Mouse (Mus musculus): Measurements from ENCODE around the gene Gipc3. TPM values are rescaled to one million over a fixed set of nuclear protein-coding genes. Genes with fewer than 3 reads are reported as not detected.

Gene Gipc3
- polyA plus RNA-seq, 1 experiment from 2014 or later: 0.06 TPM

DNA sequence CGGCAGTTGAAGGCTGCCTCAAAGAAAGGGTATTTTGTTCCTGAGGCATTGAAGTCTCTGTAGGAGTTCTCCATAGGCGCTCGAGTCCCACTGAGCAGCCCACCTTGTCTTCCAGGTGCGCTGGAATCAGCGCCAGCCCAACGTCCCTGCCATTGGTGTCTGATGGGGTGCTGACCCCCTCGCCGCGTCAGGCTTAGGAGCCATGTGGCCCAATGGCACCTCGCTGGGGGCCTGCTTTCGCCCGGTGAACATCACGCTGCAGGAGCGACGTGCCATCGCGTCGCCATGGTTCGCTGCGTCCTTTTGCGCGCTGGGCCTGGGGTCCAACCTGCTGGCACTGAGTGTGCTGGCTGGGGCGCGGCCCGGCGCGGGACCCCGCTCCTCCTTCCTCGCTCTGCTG lies 10.8 kb downstream of the Gipc3 start:
- Histone ChIP-seq H3K4me1 (replicated peaks; ENCODE audit: control insufficient read depth, insufficient read depth) (peaks cover 16% of the 10 kb centered on the region), H3K9me3 (ENCODE audit: control insufficient read depth, low read length) (no peaks in the 10 kb centered on the region), H3K9ac (ENCODE audit: low read length) (peak overlapping the region; percentile 38; the same call in 1 of the 2 replicates), H3K36me3 (ENCODE audit: control insufficient read depth, insufficient read depth, low read length) (no peaks in the 10 kb centered on the region), H3K27ac (replicated peaks) (no peak overlapping the region), H3K4me3 (ENCODE audit: low read depth, low read length) (peak overlapping the region; percentile 10; the same call in 1 of the 2 replicates), H3K4me2 (replicated peaks; ENCODE audit: low read depth) (no peak overlapping the region), H3K27me3 (ENCODE audit: control insufficient read depth, insufficient read depth, low read length) (no peaks in the 10 kb centered on the region)
- ATAC-seq (ENCODE audit: low FRiP score, low TSS enrichment) (no peak), DNase-seq (ENCODE audit: low spot score) (no peak)
- no peak for TF ChIP-seq CTCF (IDR thresholded peaks at IDR 0.05; ENCODE audit: low read depth)
- TF ChIP-seq EP300 (optimal IDR thresholded peaks at IDR 0.05): no peak
- WGBS: 48% methylated on average over 29 of the region's 29 CpGs

DNA sequence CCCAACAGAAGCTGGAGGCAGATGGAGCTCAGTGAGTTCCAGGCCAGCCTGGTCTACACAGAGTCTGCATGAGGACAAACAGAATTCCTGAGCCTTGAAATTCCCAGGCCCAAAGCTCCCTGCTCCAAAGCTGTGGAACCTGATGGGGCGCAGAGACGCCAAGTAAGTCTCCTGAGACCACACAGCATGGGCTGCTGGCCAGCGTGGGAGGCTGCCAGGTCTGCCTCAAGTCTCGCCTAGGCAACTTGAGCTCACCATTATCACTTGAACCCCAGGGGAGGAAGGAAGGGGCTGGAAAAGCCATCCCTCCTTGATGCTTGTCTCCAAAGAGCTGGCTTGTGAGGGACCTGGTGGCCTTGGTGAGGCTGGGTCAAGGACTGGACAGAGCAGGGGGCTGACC lies 13.1 kb downstream of the Gipc3 start:
- ATAC-seq (ENCODE audit: low FRiP score, low TSS enrichment): no peak
- Histone ChIP-seq H3K4me2 (replicated peaks; ENCODE audit: low read depth) (peak overlapping the region; percentile 42), H3K4me3 (ENCODE audit: low read depth, low read length) (peak overlapping the region; percentile 6; the same call in 1 of the 2 replicates), H3K9ac (ENCODE audit: low read length) (peak overlapping the region; percentile 43; the same call in 1 of the 2 replicates), H3K27ac (replicated peaks) (peak overlapping the region; percentile 92), H3K27me3 (ENCODE audit: control insufficient read depth, insufficient read depth, low read length) (no peaks in the 10 kb centered on the region), H3K9me3 (ENCODE audit: control insufficient read depth, low read length) (no peaks in the 10 kb centered on the region), H3K4me1 (replicated peaks; ENCODE audit: control insufficient read depth, insufficient read depth) (peaks cover 11% of the 10 kb centered on the region), H3K36me3 (ENCODE audit: control insufficient read depth, insufficient read depth, low read length) (peaks cover 21% of the 10 kb centered on the region)
- DNase-seq (ENCODE audit: low spot score): no peak
- no peak for TF ChIP-seq EP300 (optimal IDR thresholded peaks at IDR 0.05)
- no peak for TF ChIP-seq CTCF (IDR thresholded peaks at IDR 0.05; ENCODE audit: low read depth)
- WGBS: 44% methylated on average over 4 of the region's 4 CpGs

DNA sequence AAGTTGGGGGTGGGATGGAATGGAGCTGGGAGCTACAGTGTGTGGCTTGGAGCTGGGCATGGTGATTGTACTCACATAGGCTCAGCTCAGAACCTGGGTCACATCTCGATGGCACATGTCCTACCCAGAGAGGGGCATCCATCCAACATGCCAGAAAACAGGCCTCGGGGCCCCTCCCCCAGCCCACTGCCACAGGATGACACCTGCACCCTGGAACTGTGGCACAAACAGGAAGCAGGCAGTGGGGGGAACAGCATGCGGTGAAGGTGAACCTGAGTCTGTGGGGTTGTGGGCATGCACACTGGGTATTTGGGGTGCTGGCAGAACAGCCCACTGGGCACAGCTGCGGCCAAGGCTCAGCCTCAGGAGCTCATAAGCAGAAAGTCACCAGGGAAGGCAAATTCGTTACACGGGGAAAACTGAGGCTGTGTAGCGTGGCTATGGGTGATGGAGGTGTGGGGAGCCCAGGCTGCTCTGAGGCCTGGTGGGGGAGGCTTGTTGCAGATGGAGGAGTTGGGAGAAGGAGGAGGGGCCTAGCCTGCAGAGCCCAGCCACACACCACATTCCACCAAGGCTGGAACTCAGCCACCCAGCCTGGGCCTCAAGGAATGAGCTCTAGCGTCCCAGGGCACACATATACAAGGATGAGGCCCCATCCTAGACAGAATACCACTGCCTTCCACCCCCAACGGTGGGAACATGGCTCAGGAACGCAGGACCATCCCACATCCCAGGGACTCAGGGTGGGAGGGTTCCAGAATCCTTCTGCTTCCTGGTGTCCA lies 13.7 kb downstream of the Gipc3 start:
- peak; percentile 75; the same call in 1 of the 2 replicates for ATAC-seq (ENCODE audit: low FRiP score, low TSS enrichment)
- 39% methylated on average over 10 of the region's 10 CpGs for WGBS
- no peaks in the 10 kb centered on the region for H3K9me3 ChIP-seq (ENCODE audit: control insufficient read depth, low read length)

DNA sequence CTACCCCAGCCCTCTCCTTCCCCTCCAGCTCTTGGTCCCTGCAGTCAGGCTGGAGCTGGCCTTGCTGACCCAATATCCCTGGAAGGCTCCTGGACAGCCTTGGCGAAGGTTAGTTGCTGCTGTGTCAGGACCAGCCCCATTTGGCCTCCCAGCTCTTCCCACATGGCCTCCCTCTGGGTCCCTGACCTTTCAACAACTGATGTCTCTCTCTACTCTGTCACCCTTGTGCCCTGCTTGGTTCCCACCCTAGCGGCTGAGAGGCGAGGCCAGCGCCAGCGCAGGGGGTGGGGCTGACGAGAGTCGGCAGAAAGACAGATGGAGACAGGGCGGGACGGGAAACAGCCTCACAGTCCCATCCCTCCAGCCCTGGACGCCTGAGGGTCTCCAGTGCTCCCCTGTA lies 14.7 kb downstream of the Gipc3 start, which contains the start of gene Tbxa2r:
Gene Tbxa2r, plus strand, starts transcription at position 346 of the 400 bp plus-strand sequence.
- peak within 1 kb of the TSS; percentile 43 for H3K9ac ChIP-seq (ENCODE audit: low read length)
- H3K36me3 ChIP-seq (ENCODE audit: control insufficient read depth, insufficient read depth, low read length): peaks cover 37% of the 10 kb centered on the region
- peak within 1 kb of the TSS; percentile 57 for H3K4me2 ChIP-seq (replicated peaks; ENCODE audit: low read depth)
- H3K27ac ChIP-seq (replicated peaks): peak within 1 kb of the TSS; percentile 92
- no peak for DNase-seq (ENCODE audit: low spot score)
- H3K27me3 ChIP-seq (ENCODE audit: control insufficient read depth, insufficient read depth, low read length): no peaks in the 10 kb centered on the region
- H3K4me1 ChIP-seq (replicated peaks; ENCODE audit: control insufficient read depth, insufficient read depth): peaks cover 11% of the 10 kb centered on the region
- no peaks in the 10 kb centered on the region for H3K9me3 ChIP-seq (ENCODE audit: control insufficient read depth, low read length)
- 8% methylated on average over 10 of the region's 10 CpGs for WGBS
- ATAC-seq (ENCODE audit: low FRiP score, low TSS enrichment): peak; percentile 30; the same call in 1 of the 2 replicates
- no peak for TF ChIP-seq EP300 (optimal IDR thresholded peaks at IDR 0.05)
- TF ChIP-seq CTCF (IDR thresholded peaks at IDR 0.05; ENCODE audit: low read depth): peak; percentile 44
- H3K4me3 ChIP-seq (ENCODE audit: low read depth, low read length): peak within 1 kb of the TSS; percentile 25

More for the DNA sequence above, 13.7 kb downstream of the Gipc3 start:
- peak overlapping the region; percentile 92 for H3K27ac ChIP-seq (replicated peaks)
- peak overlapping the region; percentile 43 for H3K9ac ChIP-seq (ENCODE audit: low read length)
- no peak for DNase-seq (ENCODE audit: low spot score)
- peak overlapping the region; percentile 25 for H3K4me3 ChIP-seq (ENCODE audit: low read depth, low read length)
- TF ChIP-seq EP300 (optimal IDR thresholded peaks at IDR 0.05) (no peak), CTCF (IDR thresholded peaks at IDR 0.05; ENCODE audit: low read depth) (no peak)
- peaks cover 11% of the 10 kb centered on the region for H3K4me1 ChIP-seq (replicated peaks; ENCODE audit: control insufficient read depth, insufficient read depth)
- no peaks in the 10 kb centered on the region for H3K27me3 ChIP-seq (ENCODE audit: control insufficient read depth, insufficient read depth, low read length)
- peaks cover 27% of the 10 kb centered on the region for H3K36me3 ChIP-seq (ENCODE audit: control insufficient read depth, insufficient read depth, low read length)
- peak overlapping the region; percentile 57 for H3K4me2 ChIP-seq (replicated peaks; ENCODE audit: low read depth)

DNA sequence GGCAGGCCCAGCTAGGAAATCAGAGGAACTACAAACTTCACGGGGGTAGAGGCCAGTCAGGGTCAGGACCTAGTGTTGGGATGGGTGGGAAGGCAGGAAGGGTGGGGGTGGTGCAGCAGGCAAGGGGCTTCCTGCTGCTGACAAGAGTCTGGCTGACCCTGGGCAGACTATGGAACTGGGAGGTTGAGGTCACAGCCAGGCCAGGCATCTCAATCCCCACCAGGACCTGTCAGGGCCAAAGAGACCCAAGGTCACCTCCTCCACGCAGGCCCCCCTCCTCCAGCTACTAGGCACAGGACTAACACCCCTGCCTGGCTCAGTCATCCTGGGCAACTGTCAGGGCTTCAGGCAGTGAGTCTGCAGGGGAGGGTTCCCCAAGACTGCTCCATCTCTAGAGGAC lies 15.1 kb downstream of the Gipc3 start:
- no peak for DNase-seq (ENCODE audit: low spot score)
- peaks cover 11% of the 10 kb centered on the region for H3K4me1 ChIP-seq (replicated peaks; ENCODE audit: control insufficient read depth, insufficient read depth)
- ATAC-seq (ENCODE audit: low FRiP score, low TSS enrichment): no peak
- H3K36me3 ChIP-seq (ENCODE audit: control insufficient read depth, insufficient read depth, low read length): peaks cover 38% of the 10 kb centered on the region
- no peaks in the 10 kb centered on the region for H3K9me3 ChIP-seq (ENCODE audit: control insufficient read depth, low read length)
- WGBS: 35% methylated on average over 2 of the region's 2 CpGs
- no peak for TF ChIP-seq EP300 (optimal IDR thresholded peaks at IDR 0.05)
- no peak for TF ChIP-seq CTCF (IDR thresholded peaks at IDR 0.05; ENCODE audit: low read depth)
- H3K4me3 ChIP-seq (ENCODE audit: low read depth, low read length): no peak overlapping the region
- peak overlapping the region; percentile 92 for H3K27ac ChIP-seq (replicated peaks)
- no peaks in the 10 kb centered on the region for H3K27me3 ChIP-seq (ENCODE audit: control insufficient read depth, insufficient read depth, low read length)
- peak overlapping the region; percentile 43 for H3K9ac ChIP-seq (ENCODE audit: low read length)
- peak overlapping the region; percentile 57 for H3K4me2 ChIP-seq (replicated peaks; ENCODE audit: low read depth)

DNA sequence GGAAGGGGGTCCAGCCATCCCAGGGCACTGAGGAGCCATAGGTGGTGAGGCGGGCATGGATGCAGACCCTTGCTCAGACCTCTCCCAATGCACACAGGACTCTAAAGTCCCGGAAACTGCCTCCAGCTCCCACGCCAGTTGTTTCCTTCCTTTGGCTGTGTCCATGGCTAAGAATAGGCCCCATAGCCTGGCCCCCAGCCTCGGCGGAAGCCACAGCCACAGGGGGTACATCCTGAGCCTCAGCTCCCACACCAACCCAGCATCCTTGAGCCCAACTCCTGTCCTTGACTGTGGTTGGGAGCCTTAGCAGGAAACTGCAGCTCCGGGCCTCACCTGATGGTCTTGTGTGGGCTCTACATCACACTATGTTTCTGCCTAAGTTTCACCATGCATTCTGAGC lies 16.2 kb downstream of the Gipc3 start:
- no peak overlapping the region for H3K4me3 ChIP-seq (ENCODE audit: low read depth, low read length)
- no peak overlapping the region for H3K4me2 ChIP-seq (replicated peaks; ENCODE audit: low read depth)
- H3K4me1 ChIP-seq (replicated peaks; ENCODE audit: control insufficient read depth, insufficient read depth): peaks cover 11% of the 10 kb centered on the region
- H3K27me3 ChIP-seq (ENCODE audit: control insufficient read depth, insufficient read depth, low read length): no peaks in the 10 kb centered on the region
- DNase-seq (ENCODE audit: low spot score) (no peak), ATAC-seq (ENCODE audit: low FRiP score, low TSS enrichment) (no peak)
- no peaks in the 10 kb centered on the region for H3K9me3 ChIP-seq (ENCODE audit: control insufficient read depth, low read length)
- 78% methylated on average over 6 of the region's 6 CpGs for WGBS
- no peak for TF ChIP-seq EP300 (optimal IDR thresholded peaks at IDR 0.05)
- no peak for TF ChIP-seq CTCF (IDR thresholded peaks at IDR 0.05; ENCODE audit: low read depth)
- H3K9ac ChIP-seq (ENCODE audit: low read length): no peak overlapping the region
- peaks cover 44% of the 10 kb centered on the region for H3K36me3 ChIP-seq (ENCODE audit: control insufficient read depth, insufficient read depth, low read length)
- peak overlapping the region; percentile 35; the same call in 1 of the 2 replicates for H3K27ac ChIP-seq (replicated peaks)

Measured in stomach, postnatal 0 days (tissue).